Mouse (Mus musculus): ENCODE data around the gene Apobr. TPM values are rescaled to one million over a fixed set of nuclear protein-coding genes. Genes with fewer than 3 reads are reported as not detected.

Apobr gene
- polyA plus RNA-seq (2014; fragmentation: Illumina TruSeq; extraction: RNeasy Lipid Tissue Mini Kit (QIAGEN cat#74804); ENCODE audit: low read depth, low replicate concordance): 0.22 TPM

DNA sequence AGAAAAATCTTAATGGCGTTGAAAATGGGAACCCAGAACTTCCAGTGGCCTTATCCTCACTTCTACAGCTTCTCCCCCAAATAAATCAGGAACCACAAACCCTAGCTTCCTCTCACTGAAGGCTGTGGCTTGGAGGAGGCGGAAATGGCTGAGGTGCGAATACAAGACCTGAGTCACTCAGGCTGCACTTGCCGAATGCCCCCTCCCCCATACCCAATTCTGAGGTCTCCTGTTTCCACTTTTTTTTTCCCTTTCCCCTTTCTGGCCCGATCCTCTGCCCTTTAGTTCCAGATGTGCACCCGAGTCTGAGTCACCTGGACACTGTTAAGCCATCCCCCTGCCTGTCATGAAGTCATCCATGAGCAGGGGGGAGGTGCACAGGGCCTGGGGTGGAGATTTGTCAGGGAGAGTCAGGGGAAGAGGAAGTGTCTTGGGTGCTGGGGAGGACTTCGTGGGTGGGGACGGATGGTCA is at the start of gene Apobr:
Apobr (plus strand) TSS at position 437 of the 472 bp plus-strand sequence.

DNA sequence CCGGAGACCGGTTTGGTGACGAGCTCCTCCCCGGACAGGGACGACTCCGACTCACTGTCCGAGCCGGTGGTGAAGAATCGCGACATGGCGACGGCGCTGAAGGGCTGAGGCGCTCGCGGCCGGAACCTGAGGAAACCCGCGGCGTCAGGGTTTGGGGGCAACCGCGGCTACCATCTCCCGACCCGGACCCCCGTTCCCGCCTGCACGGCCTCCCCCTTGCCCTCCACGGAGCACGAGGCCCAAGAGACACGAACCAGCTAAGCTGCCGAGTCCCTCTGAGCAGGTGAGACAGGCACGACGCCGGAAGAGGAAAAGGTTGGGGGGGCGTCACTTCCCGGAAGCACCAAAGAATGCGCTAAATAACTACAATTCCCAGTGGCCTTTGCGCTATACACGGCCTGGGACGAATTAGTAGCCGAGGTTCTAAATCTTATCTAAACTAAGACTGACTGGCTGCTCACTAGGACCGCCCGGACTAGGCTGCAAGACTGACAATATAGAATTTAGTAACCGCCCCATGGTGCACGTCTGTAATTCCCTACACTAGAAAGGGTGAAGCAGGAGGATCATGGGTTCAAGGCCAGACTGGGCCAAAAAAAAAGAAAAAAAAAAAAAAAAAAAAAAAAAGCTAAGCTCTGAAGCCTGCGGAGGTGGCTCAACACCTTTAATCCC is 18.5 kb upstream of the Apobr start, which contains the start of gene Eif3c:
Eif3c (minus strand) TSS at position 318 of the 672 bp plus-strand sequence.

DNA sequence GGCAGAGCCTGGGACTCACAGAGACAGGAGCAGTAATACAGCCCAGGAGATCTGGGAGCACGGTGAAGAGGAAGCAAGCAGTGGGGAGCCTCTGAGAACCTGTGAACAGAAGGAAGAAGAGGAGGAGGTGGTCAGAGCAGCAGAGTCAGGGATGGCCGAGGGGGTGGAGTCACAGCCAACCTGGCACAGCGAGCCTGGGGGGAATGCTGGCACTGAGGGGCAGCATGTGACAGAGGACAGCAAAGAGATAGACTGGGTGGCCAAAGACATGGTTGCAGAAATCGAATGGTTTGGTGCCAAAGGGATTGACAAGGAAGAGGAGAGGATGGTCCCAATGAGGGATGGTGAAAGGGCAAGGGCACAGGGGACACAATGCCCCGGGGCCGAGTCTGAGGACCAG is 975 bp downstream of the Apobr start, which contains the start of gene Cln3:
Cln3 (minus strand) TSS at position 101 of the 400 bp plus-strand sequence.

DNA sequence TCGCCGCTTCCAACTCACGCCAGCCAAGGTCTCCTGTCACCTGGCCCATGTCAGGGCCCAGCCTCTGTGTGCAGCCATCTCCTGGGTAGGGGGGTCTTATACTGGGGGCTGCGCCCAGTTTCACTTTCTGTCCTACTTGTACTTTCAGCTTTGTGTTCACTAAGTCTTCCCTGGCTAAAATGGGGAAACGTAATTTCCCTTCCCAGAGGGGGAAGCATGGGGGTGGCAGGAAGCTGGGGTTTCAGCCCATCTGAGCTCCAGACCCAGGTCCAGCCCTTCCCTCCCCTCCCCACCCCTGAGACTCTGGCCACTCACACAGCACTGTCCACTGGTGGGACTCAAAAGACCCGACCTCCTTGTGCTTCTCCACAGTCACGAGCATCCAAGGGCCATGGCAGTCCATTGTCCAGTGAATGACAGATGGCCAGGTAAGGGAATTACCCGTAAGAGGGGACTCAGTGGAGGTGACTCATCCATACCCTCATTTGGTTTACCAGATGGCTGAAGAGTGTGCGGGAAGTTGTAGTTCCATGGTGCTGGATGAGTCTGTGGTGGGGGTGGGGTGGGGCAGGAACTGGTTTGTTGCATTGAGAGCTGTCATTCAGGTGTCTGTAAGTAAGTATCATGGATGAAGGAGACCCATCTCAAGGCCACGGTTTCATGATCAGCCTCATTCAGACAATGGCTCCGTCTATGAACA is 10.3 kb downstream of the Apobr start, which contains the start of gene Il27:
Il27 (minus strand) TSS at position 80 of the 700 bp plus-strand sequence.

DNA sequence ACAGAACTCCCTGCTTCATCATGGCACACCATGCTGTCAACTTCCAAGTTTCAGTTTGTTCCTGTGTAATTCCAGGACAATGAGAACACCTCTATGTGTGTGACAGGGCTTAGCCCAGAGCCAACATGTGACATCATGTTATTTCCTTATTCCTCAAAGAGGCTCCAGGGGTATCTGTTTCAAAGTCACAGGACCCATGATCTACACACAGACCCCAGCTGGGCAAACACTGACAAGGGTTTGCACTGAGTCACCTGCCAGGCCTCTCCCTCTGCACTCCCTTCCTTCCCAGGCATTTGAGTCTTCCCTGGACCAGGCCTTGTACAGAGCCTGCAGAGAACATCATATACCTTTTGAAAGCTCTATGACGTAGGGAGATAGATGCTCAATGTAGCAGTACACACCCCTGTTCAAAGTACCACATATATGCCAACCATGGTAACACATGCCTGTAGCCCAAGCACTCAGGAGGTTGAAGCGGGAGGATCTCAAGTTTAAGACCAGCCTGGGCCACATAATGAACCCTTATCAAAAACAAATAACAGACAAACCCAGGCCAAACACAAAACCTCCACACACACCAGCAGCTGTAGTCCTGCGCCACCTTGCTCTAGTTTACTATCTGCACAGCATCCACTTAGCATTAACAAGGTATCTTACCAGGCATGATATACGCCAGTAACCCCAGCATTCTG is 46.2 kb downstream of the Apobr start, which contains the start of gene Nupr1:
Nupr1 (minus strand) TSS at position 38 of the 695 bp plus-strand sequence.

Other genes starting within 250 kb of the Apobr start
- 0.38 TPM for gene Lat, start 215.4 kb upstream of the Apobr start, polyA plus RNA-seq (2014; fragmentation: Illumina TruSeq; extraction: RNeasy Lipid Tissue Mini Kit (QIAGEN cat#74804); ENCODE audit: low read depth, low replicate concordance)
- 1.8 TPM for gene Spns1, start 207.5 kb upstream of the Apobr start, polyA plus RNA-seq (2014; fragmentation: Illumina TruSeq; extraction: RNeasy Lipid Tissue Mini Kit (QIAGEN cat#74804); ENCODE audit: low read depth, low replicate concordance)
- gene Nfatc2ip, start 188.2 kb upstream of the Apobr start, polyA plus RNA-seq (2014; fragmentation: Illumina TruSeq; extraction: RNeasy Lipid Tissue Mini Kit (QIAGEN cat#74804); ENCODE audit: low read depth, low replicate concordance): 9.4 TPM
- 5.6 TPM for gene Cd19, start 170.1 kb upstream of the Apobr start, polyA plus RNA-seq (2014; fragmentation: Illumina TruSeq; extraction: RNeasy Lipid Tissue Mini Kit (QIAGEN cat#74804); ENCODE audit: low read depth, low replicate concordance)
- gene Rabep2, start 156.2 kb upstream of the Apobr start, polyA plus RNA-seq (2014; fragmentation: Illumina TruSeq; extraction: RNeasy Lipid Tissue Mini Kit (QIAGEN cat#74804); ENCODE audit: low read depth, low replicate concordance): 0.63 TPM
- not detected for gene Atp2a1, start 121.8 kb upstream of the Apobr start, polyA plus RNA-seq (2014; fragmentation: Illumina TruSeq; extraction: RNeasy Lipid Tissue Mini Kit (QIAGEN cat#74804); ENCODE audit: low read depth, low replicate concordance)
- gene Sh2b1, start 109.5 kb upstream of the Apobr start, polyA plus RNA-seq (2014; fragmentation: Illumina TruSeq; extraction: RNeasy Lipid Tissue Mini Kit (QIAGEN cat#74804); ENCODE audit: low read depth, low replicate concordance): 0.91 TPM
- 4.8 TPM for gene Tufm, start 97.6 kb upstream of the Apobr start, polyA plus RNA-seq (2014; fragmentation: Illumina TruSeq; extraction: RNeasy Lipid Tissue Mini Kit (QIAGEN cat#74804); ENCODE audit: low read depth, low replicate concordance)
- 42.0 TPM for gene Atxn2l, start 81.5 kb upstream of the Apobr start, polyA plus RNA-seq (2014; fragmentation: Illumina TruSeq; extraction: RNeasy Lipid Tissue Mini Kit (QIAGEN cat#74804); ENCODE audit: low read depth, low replicate concordance)
- 225 TPM for gene Eif3c, start 18.5 kb upstream of the Apobr start, polyA plus RNA-seq (2014; fragmentation: Illumina TruSeq; extraction: RNeasy Lipid Tissue Mini Kit (QIAGEN cat#74804); ENCODE audit: low read depth, low replicate concordance)
- 4.5 TPM for gene Cln3, start 875 bp downstream of the Apobr start, polyA plus RNA-seq (2014; fragmentation: Illumina TruSeq; extraction: RNeasy Lipid Tissue Mini Kit (QIAGEN cat#74804); ENCODE audit: low read depth, low replicate concordance)
- gene Il27, start 10.0 kb downstream of the Apobr start, polyA plus RNA-seq (2014; fragmentation: Illumina TruSeq; extraction: RNeasy Lipid Tissue Mini Kit (QIAGEN cat#74804); ENCODE audit: low read depth, low replicate concordance): not detected
- 62.1 TPM for gene Nupr1, start 45.9 kb downstream of the Apobr start, polyA plus RNA-seq (2014; fragmentation: Illumina TruSeq; extraction: RNeasy Lipid Tissue Mini Kit (QIAGEN cat#74804); ENCODE audit: low read depth, low replicate concordance)
- 3.5 TPM for gene Sgf29, start 64.4 kb downstream of the Apobr start, polyA plus RNA-seq (2014; fragmentation: Illumina TruSeq; extraction: RNeasy Lipid Tissue Mini Kit (QIAGEN cat#74804); ENCODE audit: low read depth, low replicate concordance)
- gene Sult1a1, start 91.5 kb downstream of the Apobr start, polyA plus RNA-seq (2014; fragmentation: Illumina TruSeq; extraction: RNeasy Lipid Tissue Mini Kit (QIAGEN cat#74804); ENCODE audit: low read depth, low replicate concordance): 841 TPM
- 0.41 TPM for gene Bola2, start 110.5 kb downstream of the Apobr start, polyA plus RNA-seq (2014; fragmentation: Illumina TruSeq; extraction: RNeasy Lipid Tissue Mini Kit (QIAGEN cat#74804); ENCODE audit: low read depth, low replicate concordance)
- gene Slx1b, start 110.8 kb downstream of the Apobr start, polyA plus RNA-seq (2014; fragmentation: Illumina TruSeq; extraction: RNeasy Lipid Tissue Mini Kit (QIAGEN cat#74804); ENCODE audit: low read depth, low replicate concordance): 3.5 TPM
- gene Coro1a, start 122.8 kb downstream of the Apobr start, polyA plus RNA-seq (2014; fragmentation: Illumina TruSeq; extraction: RNeasy Lipid Tissue Mini Kit (QIAGEN cat#74804); ENCODE audit: low read depth, low replicate concordance): 4.6 TPM
- 43.9 TPM for gene Mapk3, start 174.7 kb downstream of the Apobr start, polyA plus RNA-seq (2014; fragmentation: Illumina TruSeq; extraction: RNeasy Lipid Tissue Mini Kit (QIAGEN cat#74804); ENCODE audit: low read depth, low replicate concordance)
- gene Gdpd3, start 181.4 kb downstream of the Apobr start, polyA plus RNA-seq (2014; fragmentation: Illumina TruSeq; extraction: RNeasy Lipid Tissue Mini Kit (QIAGEN cat#74804); ENCODE audit: low read depth, low replicate concordance): 3.2 TPM
- 17.7 TPM for gene Ypel3, start 192.0 kb downstream of the Apobr start, polyA plus RNA-seq (2014; fragmentation: Illumina TruSeq; extraction: RNeasy Lipid Tissue Mini Kit (QIAGEN cat#74804); ENCODE audit: low read depth, low replicate concordance)
- not detected for gene Tbx6, start 196.5 kb downstream of the Apobr start, polyA plus RNA-seq (2014; fragmentation: Illumina TruSeq; extraction: RNeasy Lipid Tissue Mini Kit (QIAGEN cat#74804); ENCODE audit: low read depth, low replicate concordance)
- 47.0 TPM for gene Ppp4c, start 207.6 kb downstream of the Apobr start, polyA plus RNA-seq (2014; fragmentation: Illumina TruSeq; extraction: RNeasy Lipid Tissue Mini Kit (QIAGEN cat#74804); ENCODE audit: low read depth, low replicate concordance)
- not detected for gene Fam57b, start 212.7 kb downstream of the Apobr start, polyA plus RNA-seq (2014; fragmentation: Illumina TruSeq; extraction: RNeasy Lipid Tissue Mini Kit (QIAGEN cat#74804); ENCODE audit: low read depth, low replicate concordance)
- not detected for gene 4930451I11Rik, start 246.7 kb downstream of the Apobr start, polyA plus RNA-seq (2014; fragmentation: Illumina TruSeq; extraction: RNeasy Lipid Tissue Mini Kit (QIAGEN cat#74804); ENCODE audit: low read depth, low replicate concordance)

Data from sigmoid colon, adult 10 weeks (tissue).